Mouse (Mus musculus) stomach, postnatal 0 days (tissue): ENCODE results near the gene Pmm2. TPM values are rescaled to one million over a fixed set of nuclear protein-coding genes. Genes with fewer than 3 reads are reported as not detected.

Experiments
- ATAC-seq: fragments of 200-750 bp; cut with Nextera tagmentation; 2 replicates; pipeline ENCODE4 v1.8.0; 2017; ENCODE audit not compliant: low FRiP score, low TSS enrichment
- DNase-seq: peaks from one replicate; pipeline ENCODE4 v3.0.0-alpha.2; 2016; ENCODE audit warnings: low spot score
- H3K27ac ChIP-seq: fragments of 300-500 bp; sonication (generic); replicated peaks from 2 replicates; pipeline ENCODE4 v1.5.1; 2014; ENCODE audit warnings: mild to moderate bottlenecking, control low read depth
- H3K27me3 ChIP-seq: fragments of 300-500 bp; sonication (generic); 2 replicates; pipeline ENCODE4 v1.6.1; 2014; ENCODE audit warnings: low read length; ENCODE audit not compliant: control insufficient read depth, insufficient read depth
- H3K36me3 ChIP-seq: fragments of 300-500 bp; sonication (generic); 2 replicates; pipeline ENCODE4 v1.6.1; 2014; ENCODE audit warnings: low read length, mixed read lengths; ENCODE audit not compliant: control insufficient read depth, insufficient read depth
- H3K4me1 ChIP-seq: fragments of 300-500 bp; sonication (generic); replicated peaks from 2 replicates; pipeline ENCODE4 v1.6.1; 2014; ENCODE audit warnings: antibody characterized with exemption; ENCODE audit not compliant: control insufficient read depth, insufficient read depth
- H3K4me2 ChIP-seq: fragments of 300-500 bp; sonication (generic); replicated peaks from 2 replicates; pipeline ENCODE4 v1.6.1; 2014; ENCODE audit warnings: low read depth, mild to moderate bottlenecking, control low read depth, moderate library complexity
- H3K4me3 ChIP-seq: fragments of 300-500 bp; sonication (generic); 2 replicates; pipeline ENCODE4 v1.5.1; 2014; ENCODE audit warnings: low read depth, low read length, control low read depth
- H3K9ac ChIP-seq: fragments of 300-500 bp; sonication (generic); 2 replicates; pipeline ENCODE4 v1.6.1; 2014; ENCODE audit warnings: mild to moderate bottlenecking, low read length, control low read depth, mixed read lengths
- H3K9me3 ChIP-seq: fragments of 300-500 bp; sonication (generic); 2 replicates; pipeline ENCODE4 v1.6.1; 2016; ENCODE audit warnings: low read length; ENCODE audit not compliant: control insufficient read depth
- CTCF ChIP-seq: IDR thresholded peaks from 2 replicates; pipeline ENCODE4 v1.5.1; 2016; ENCODE audit warnings: antibody characterized with exemption, low read depth, mild to moderate bottlenecking, moderate library complexity
- EP300 ChIP-seq: optimal IDR thresholded peaks from 2 replicates; pipeline ENCODE3; 2016; ENCODE audit warnings: antibody characterized with exemption
- WGBS: fragments of 180-500 bp; shearing (Covaris S2); extraction: QIAGEN DNeasy Blood & Tissue Kit; methylation state at CpG from one replicate; pipeline ENCODE4 v1.1.7; 2014; 5-methylcytosine and 5-hydroxymethylcytosine counted together
- polyA plus RNA-seq: library from polyadenylated mRNA; unstranded; fragments of >200 nt; fragmentation: Nextera tagmentation; extraction: Ambion mirVana; gene quantifications from 2 replicates; pipeline ENCODE4 v1.2.1, GENCODE M21; 2015

The Pmm2 gene
- polyA plus RNA-seq, 1 experiment from 2014 or later, result 74.2 TPM

- Histone ChIP-seq H3K9ac (no peak overlapping the region), H3K4me3 (no peak overlapping the region), H3K36me3 (no peaks in the 10 kb centered on the region), H3K4me2 (no peak overlapping the region), H3K27ac (no peak overlapping the region), H3K9me3 (no peaks in the 10 kb centered on the region), H3K4me1 (no peaks in the 10 kb centered on the region), H3K27me3 (no peaks in the 10 kb centered on the region)
- no peak for TF ChIP-seq CTCF
- TF ChIP-seq EP300, result no peak
- WGBS, result 80% methylated on average over 2 of the region's 2 CpGs
- ATAC-seq (no peak), DNase-seq (no peak)
Observed at GRCm38 (mm10) chr16:8630419-8630818, 7.1 kb upstream of the Pmm2 start.

GRCm38 (mm10) chr16:8631428-8631827 lies 6.0 kb upstream of the Pmm2 start:
- WGBS, result 89% methylated on average over 5 of the region's 5 CpGs
- Histone ChIP-seq H3K4me3 (no peak overlapping the region), H3K4me2 (no peak overlapping the region), H3K36me3 (no peaks in the 10 kb centered on the region), H3K27ac (no peak overlapping the region), H3K4me1 (no peaks in the 10 kb centered on the region), H3K9me3 (no peaks in the 10 kb centered on the region), H3K27me3 (no peaks in the 10 kb centered on the region), H3K9ac (no peak overlapping the region)
- TF ChIP-seq CTCF (no peak), EP300 (no peak)
- ATAC-seq (no peak), DNase-seq (no peak)

- peak overlapping the region; percentile 96 for H3K27ac ChIP-seq
- peak overlapping the region; percentile 81 for H3K4me3 ChIP-seq
- H3K4me2 ChIP-seq, result peak overlapping the region; percentile 90
- DNase-seq (no peak), ATAC-seq (no peak; the same call in none of the 2 replicates)
- no peaks in the 10 kb centered on the region for H3K9me3 ChIP-seq
- H3K4me1 ChIP-seq, result no peaks in the 10 kb centered on the region
- no peaks in the 10 kb centered on the region for H3K27me3 ChIP-seq
- TF ChIP-seq EP300 (no peak), CTCF (no peak)
- no peaks in the 10 kb centered on the region for H3K36me3 ChIP-seq
- H3K9ac ChIP-seq, result peak overlapping the region; percentile 88
- under 1% methylated on average over 13 of the region's 13 CpGs for WGBS
Observed at GRCm38 (mm10) chr16:8636867-8637216, 632 bp upstream of the Pmm2 start.

- peak overlapping the region; percentile 96 for H3K27ac ChIP-seq
- no peak for TF ChIP-seq EP300
- no peak for TF ChIP-seq CTCF
- no peaks in the 10 kb centered on the region for H3K9me3 ChIP-seq
- H3K27me3 ChIP-seq, result no peaks in the 10 kb centered on the region
- peak overlapping the region; percentile 90 for H3K4me2 ChIP-seq
- no peak for DNase-seq
- H3K9ac ChIP-seq, result peak overlapping the region; percentile 88
- H3K4me3 ChIP-seq, result peak overlapping the region; percentile 81
- no peak for ATAC-seq
- H3K36me3 ChIP-seq, result peaks cover 4% of the 10 kb centered on the region; the same call in 1 of the 2 replicates
- WGBS, result 17% methylated on average over 7 of the region's 7 CpGs
- no peaks in the 10 kb centered on the region for H3K4me1 ChIP-seq
Observed at GRCm38 (mm10) chr16:8638131-8638530, 657 bp downstream of the Pmm2 start.

GRCm38 (mm10) chr16:8639466-8640191 lies 2.2 kb downstream of the Pmm2 start:
- H3K4me1 ChIP-seq, result no peaks in the 10 kb centered on the region
- 70% methylated on average over 11 of the region's 11 CpGs for WGBS
- H3K4me2 ChIP-seq, result 0 out of 2 replicates have a peak overlapping the region, but pooled peaks have one; percentile 6
- no peaks in the 10 kb centered on the region for H3K27me3 ChIP-seq
- peaks cover 9% of the 10 kb centered on the region; the same call in 1 of the 2 replicates for H3K36me3 ChIP-seq
- no peak overlapping the region for H3K9ac ChIP-seq
- DNase-seq (no peak), ATAC-seq (no peak)
- H3K9me3 ChIP-seq, result no peaks in the 10 kb centered on the region
- H3K27ac ChIP-seq, result no peak overlapping the region; the same call in 1 of the 2 replicates
- no peak overlapping the region for H3K4me3 ChIP-seq
- TF ChIP-seq CTCF, result no peak
- TF ChIP-seq EP300, result no peak

- H3K4me2 ChIP-seq, result no peak overlapping the region
- H3K4me3 ChIP-seq, result no peak overlapping the region
- H3K27me3 ChIP-seq, result no peaks in the 10 kb centered on the region
- WGBS, result 78% methylated on average over 2 of the region's 2 CpGs
- peak; percentile 85 for ATAC-seq
- peak; percentile 64 for DNase-seq
- no peak overlapping the region for H3K9ac ChIP-seq
- H3K27ac ChIP-seq, result no peak overlapping the region
- H3K9me3 ChIP-seq, result no peaks in the 10 kb centered on the region
- TF ChIP-seq CTCF (peak; percentile 86), EP300 (no peak)
- peaks cover 22% of the 10 kb centered on the region for H3K36me3 ChIP-seq
- no peaks in the 10 kb centered on the region for H3K4me1 ChIP-seq
Observed at GRCm38 (mm10) chr16:8643855-8644254, 6.4 kb downstream of the Pmm2 start.
